34 mouse cellular contexts compared by ENCODE assay signal in the genomic region with DNA sequence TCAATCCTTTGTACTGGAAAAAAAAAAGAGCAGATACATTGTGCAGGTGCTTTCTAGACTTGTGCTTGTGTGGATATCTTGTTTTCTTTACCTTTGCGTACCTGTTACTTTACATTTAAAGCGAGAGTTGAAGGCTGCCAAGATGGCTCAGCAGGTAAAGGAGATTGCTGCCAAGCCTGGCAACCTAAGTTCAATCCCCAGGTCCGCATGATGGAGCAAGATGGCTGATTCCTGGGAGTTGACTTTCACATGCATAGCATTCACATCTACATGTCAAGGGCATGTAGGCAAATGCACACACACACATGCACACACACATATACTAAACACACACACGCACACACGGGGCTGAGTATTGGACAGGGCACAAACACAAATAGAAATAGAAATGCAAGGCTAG.
"Had no signal": no experiment of that assay in that cellular context is flagged by ENCODE, and none has a peak within 500 bp of the region (broad histone marks: within the 10 kb centered on the region; RNA-seq: fewer than 3 reads in every experiment).

No protein-coding gene starts in this region.

- H3K4me2 ChIP-seq: heart, embryonic 11.5 days; heart, embryonic 12.5 days; heart, embryonic 13.5 days; heart, embryonic 15.5 days; hindbrain, embryonic 12.5 days; hindbrain, embryonic 13.5 days; hindbrain, embryonic 14.5 days; hindbrain, embryonic 15.5 days; intestine, embryonic 15.5 days; kidney, embryonic 15.5 days had no signal

- H3K9ac ChIP-seq: heart, embryonic 12.5 days; heart, embryonic 13.5 days; heart, embryonic 15.5 days; hindbrain, embryonic 12.5 days; hindbrain, embryonic 13.5 days; hindbrain, embryonic 14.5 days; hindbrain, embryonic 15.5 days; intestine, embryonic 15.5 days; kidney, embryonic 15.5 days had no signal

- H3K27me3 ChIP-seq: heart, embryonic 12.5 days; heart, embryonic 13.5 days; heart, embryonic 15.5 days; hindbrain, embryonic 13.5 days; hindbrain, embryonic 15.5 days; intestine, embryonic 15.5 days; kidney, embryonic 15.5 days had no signal

- H3K4me3 ChIP-seq: heart, adult 2 months; heart, embryonic 10.5 days; heart, embryonic 12.5 days; heart, embryonic 13.5 days; heart, embryonic 15.5 days; hindbrain, embryonic 10.5 days; hindbrain, embryonic 12.5 days; hindbrain, embryonic 13.5 days; hindbrain, embryonic 15.5 days; intestine, embryonic 15.5 days; kidney, embryonic 15.5 days; layer of hippocampus, adult 2 months had no signal

- DNase-seq: heart, adult 2 months; heart, postnatal 10 days; heart, postnatal 14 days; heart, postnatal 36 days; heart, postnatal 4 days; kidney, adult 11 months; kidney, adult 18-20 months; kidney, adult 2 months; kidney, adult 8-10 months; kidney, adult 9 months; kidney, postnatal 14 days; kidney, postnatal 36 days; kidney, postnatal 4 days; layer of hippocampus, adult 9-11 months; layer of hippocampus, postnatal 36 days had no signal

- H3K27ac ChIP-seq: heart, adult 2 months; heart, embryonic 10.5 days; heart, embryonic 13.5 days; heart, embryonic 15.5 days; hindbrain, embryonic 10.5 days; hindbrain, embryonic 12.5 days; hindbrain, embryonic 13.5 days; hindbrain, embryonic 14.5 days; hindbrain, embryonic 15.5 days; hindbrain, postnatal 0 days; intestine, embryonic 15.5 days; kidney, embryonic 15.5 days; kidney, postnatal 0 days; layer of hippocampus, adult 2 months had no signal

- H3K9me3 ChIP-seq: heart, embryonic 10.5 days; heart, embryonic 12.5 days; heart, embryonic 15.5 days; hindbrain, embryonic 10.5 days; hindbrain, embryonic 12.5 days; hindbrain, embryonic 13.5 days; hindbrain, embryonic 15.5 days; intestine, embryonic 15.5 days; kidney, embryonic 15.5 days had no signal

- H3K4me1 ChIP-seq: hindbrain, embryonic 12.5 days; hindbrain, embryonic 13.5 days; hindbrain, embryonic 15.5 days; intestine, embryonic 15.5 days had no signal

- H3K36me3 ChIP-seq: heart, embryonic 10.5 days; heart, embryonic 12.5 days; heart, embryonic 13.5 days; heart, embryonic 15.5 days; hindbrain, embryonic 10.5 days; hindbrain, embryonic 12.5 days; hindbrain, embryonic 13.5 days; hindbrain, embryonic 15.5 days; intestine, embryonic 15.5 days; kidney, embryonic 15.5 days had no signal

- ATAC-seq: hindbrain, embryonic 16.5 days; hindbrain, postnatal 0 days; inflammation-experienced regulatory T-cells, adult 6 months; intestine, embryonic 15.5 days; intestine, embryonic 16.5 days; intestine, postnatal 0 days had no signal
